Mouse (Mus musculus) heart, postnatal 10 days (tissue): ENCODE results near the gene Clec12a. TPM values are rescaled to one million over a fixed set of nuclear protein-coding genes. Genes with fewer than 3 reads are reported as not detected.
A peak's percentile ranks its signal among the peaks of the same experiment; 100 is the strongest.
"Not testable (repeated sequence)": the region's sequence is repeated elsewhere in the genome, so short reads cannot be mapped to it uniquely, and the experiment has no call there.

Source experiments
- DNase-seq, 2 experiments: peaks; one replicate each; pipeline ENCODE4 v3.0.0; 2021
- intact Hi-C: fragments of 180-260 bp; cut with DNase I; formaldehyde crosslinking; loops from one replicate; pipeline ENCODE4 v1.15.1; 2025
- total RNA-seq, 2 experiments: library from RNA; stranded (reverse); gene quantifications; 2 replicates each; pipeline ENCODE4 v1.2.3; 2021

The Clec12a gene
- under 1 TPM; 0.19 to 0.74 TPM for total RNA-seq

GRCm38 (mm10) chr6:129342391-129342790 is at the start of gene Clec12a:
Gene Clec12a, plus strand, starts transcription at chr6:129342691.
- intact Hi-C loops, DNase-seq: not testable (repeated sequence)

GRCm38 (mm10) chr6:129304180-129304579 is 38.3 kb upstream of the Clec12a start:
- intact Hi-C loops = no loop called here
- DNase-seq = no peak

- intact Hi-C loops = no loop called here
- DNase-seq = no peak
Observed at GRCm38 (mm10) chr6:129312499-129312898, 30.0 kb upstream of the Clec12a start.

GRCm38 (mm10) chr6:129314655-129315168 is 27.8 kb upstream of the Clec12a start:
- intact Hi-C loops = no loop called here
- no peak for DNase-seq

GRCm38 (mm10) chr6:129315698-129316097 is 26.8 kb upstream of the Clec12a start:
- DNase-seq = no peak
- intact Hi-C loops = no loop called here

GRCm38 (mm10) chr6:129316463-129316862 is 26.0 kb upstream of the Clec12a start:
- intact Hi-C loops = no loop called here
- DNase-seq = no peak

GRCm38 (mm10) chr6:129318395-129318794 is 24.1 kb upstream of the Clec12a start:
- intact Hi-C loops = no loop called here

GRCm38 (mm10) chr6:129319331-129319730 is 23.2 kb upstream of the Clec12a start:
- intact Hi-C loops = no loop called here
- DNase-seq = no peak

More at GRCm38 (mm10) chr6:129318395-129318794, 24.1 kb upstream of the Clec12a start:
- no peak for DNase-seq

GRCm38 (mm10) chr6:129326016-129326415 is 16.5 kb upstream of the Clec12a start:
- DNase-seq = no peak
- intact Hi-C loops = no loop called here

- intact Hi-C loops = no loop called here
- DNase-seq = no peak
Observed at GRCm38 (mm10) chr6:129326568-129327150, 15.8 kb upstream of the Clec12a start.

- intact Hi-C loops = loop anchor here (5.0 kb wide), 1 partner anchor 36 kb away; no protein-coding TSS in a partner anchor
- DNase-seq = no peak
Observed at GRCm38 (mm10) chr6:129331610-129332009, 10.9 kb upstream of the Clec12a start, which contains the start of gene 4922502D21Rik. Gene 4922502D21Rik, minus strand, starts transcription at chr6:129331796.

- peak; percentile 69 to 71 for DNase-seq
- intact Hi-C loops = loop anchor here (5.0 kb wide), 1 partner anchor 34 kb away; no protein-coding TSS in a partner anchor
Observed at GRCm38 (mm10) chr6:129333674-129334078, 8.8 kb upstream of the Clec12a start.

GRCm38 (mm10) chr6:129337751-129338150 is 4.7 kb upstream of the Clec12a start:
- DNase-seq = no peak
- intact Hi-C loops = no loop called here

GRCm38 (mm10) chr6:129344408-129344807 is 1.9 kb downstream of the Clec12a start:
- DNase-seq = no peak
- intact Hi-C loops = no loop called here

GRCm38 (mm10) chr6:129349524-129350352 is 7.2 kb downstream of the Clec12a start:
- DNase-seq = no peak
- intact Hi-C loops = no loop called here

GRCm38 (mm10) chr6:129351091-129351490 is 8.6 kb downstream of the Clec12a start:
- no peak for DNase-seq
- intact Hi-C loops = no loop called here

GRCm38 (mm10) chr6:129355774-129356173 is 13.3 kb downstream of the Clec12a start:
- intact Hi-C loops = no loop called here
- no peak for DNase-seq

GRCm38 (mm10) chr6:129356430-129356829 is 13.9 kb downstream of the Clec12a start:
- intact Hi-C loops = no loop called here
- DNase-seq = no peak

GRCm38 (mm10) chr6:129359515-129359914 is 17.0 kb downstream of the Clec12a start:
- DNase-seq = no peak
- intact Hi-C loops = no loop called here

GRCm38 (mm10) chr6:129363942-129364341 is 21.5 kb downstream of the Clec12a start:
- DNase-seq = no peak
- intact Hi-C loops = loop anchor here (1.0 to 5.0 kb wide), 2 partner anchors 101 to 277 kb away; no protein-coding TSS in a partner anchor

GRCm38 (mm10) chr6:129365959-129366359 is 23.5 kb downstream of the Clec12a start:
- intact Hi-C loops = loop anchor here (2.0 to 5.0 kb wide), 2 partner anchors 34 to 511 kb away; partner anchors contain the start of gene 4922502D21Rik
- peak; percentile 55 to 73 for DNase-seq
